Mouse (Mus musculus) layer of hippocampus, postnatal 36 days (tissue): ENCODE measurements around the gene Rimbp2. TPM values are rescaled to one million over a fixed set of nuclear protein-coding genes. Genes with fewer than 3 reads are reported as not detected.

ENCODE experiments used
- DNase-seq, 2 experiments: peaks; one replicate each; pipeline ENCODE4 v3.0.0; 2022
- total RNA-seq, 2 experiments: library from RNA; stranded (reverse); gene quantifications; 2 replicates each; pipeline ENCODE4 v1.2.3; 2021

Rimbp2 gene
- total RNA-seq, 2 experiments from 2014 or later, result 118 to 130 TPM

GRCm38 (mm10) chr5:128932776-128933175 lies 20.5 kb downstream of the Rimbp2 start:
- no peak for DNase-seq

GRCm38 (mm10) chr5:128925073-128925472 lies 28.2 kb downstream of the Rimbp2 start:
- no peak for DNase-seq

DNA sequence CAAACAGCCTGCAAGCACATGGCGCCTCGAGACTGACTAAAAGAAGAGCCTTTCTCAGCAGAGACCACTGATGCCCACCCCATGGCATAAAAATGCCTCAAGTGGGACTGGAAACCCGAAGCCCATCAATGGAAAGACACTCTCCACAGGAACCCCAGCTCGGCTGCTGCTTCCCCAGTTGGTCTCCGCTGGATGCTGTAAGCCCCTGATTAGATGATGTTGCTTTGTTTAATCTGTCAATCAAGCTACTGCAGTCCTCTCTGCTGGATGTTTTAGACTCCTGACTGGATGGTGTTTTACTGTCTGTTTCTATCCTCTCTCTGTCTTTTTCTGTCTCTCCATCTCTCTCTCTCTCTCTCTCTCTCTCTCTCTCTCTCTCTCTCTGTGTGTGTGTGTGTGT lies 33.2 kb downstream of the Rimbp2 start:
- DNase-seq, result no peak

DNA sequence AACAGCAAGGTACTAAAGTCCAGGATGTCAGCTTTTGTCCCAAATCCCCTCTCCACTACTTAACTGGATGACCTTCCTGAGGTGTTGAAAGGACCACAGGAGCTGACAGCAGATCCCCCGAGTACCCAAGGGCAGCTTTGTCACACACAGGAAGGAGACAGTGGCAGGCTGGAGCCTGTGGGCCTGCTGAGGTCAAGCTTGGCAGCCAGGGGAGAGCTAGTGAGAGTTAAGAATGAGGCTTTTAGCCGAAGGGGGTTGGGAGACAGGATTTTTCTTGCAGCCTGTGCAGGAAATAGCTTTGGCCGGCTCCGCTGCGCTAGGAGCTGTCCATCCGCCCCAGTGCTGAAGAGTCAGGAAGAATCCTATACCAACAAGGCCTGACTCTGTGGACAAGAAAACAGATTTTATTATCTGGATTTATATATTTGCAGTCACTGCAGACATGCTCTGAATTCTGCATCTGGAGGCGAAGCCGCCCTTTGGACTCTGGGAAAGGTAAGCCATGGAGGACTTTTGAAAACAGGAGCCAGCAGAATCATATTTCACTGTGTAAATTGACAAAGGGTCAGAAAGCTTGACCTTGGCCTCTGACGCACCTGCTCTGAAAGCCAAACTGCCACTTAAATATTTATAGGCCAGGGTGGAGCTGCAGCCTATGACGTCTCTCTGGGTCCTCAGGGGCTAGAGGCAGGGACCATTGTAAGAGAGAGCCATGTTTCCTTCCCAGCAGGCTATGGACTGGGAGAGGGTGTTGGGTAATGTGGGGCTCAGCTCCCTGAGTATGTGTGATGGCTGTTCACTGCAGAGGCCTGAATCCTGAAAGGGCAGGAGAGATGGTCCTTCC lies 35.9 kb downstream of the Rimbp2 start:
- DNase-seq, result no peak

DNA sequence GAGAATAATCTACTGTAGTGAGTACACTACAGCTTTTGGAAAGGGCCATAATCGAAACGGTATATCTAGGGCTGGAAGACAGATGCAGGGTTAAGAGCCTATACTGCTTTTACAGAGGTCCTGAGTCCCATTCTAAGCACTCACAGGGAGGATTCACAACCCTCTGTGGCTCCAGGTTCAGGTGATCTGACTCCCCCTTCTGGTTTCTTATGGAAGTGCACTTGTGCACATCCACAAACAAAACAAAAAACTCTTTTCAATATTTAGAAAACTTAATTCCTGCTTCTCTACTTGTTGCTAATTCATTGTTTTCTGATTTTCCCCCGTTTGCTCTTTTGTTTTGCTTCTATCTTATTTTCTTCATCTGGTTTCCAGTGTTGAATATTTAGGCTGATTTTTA lies 39.5 kb downstream of the Rimbp2 start:
- DNase-seq, result no peak

DNA sequence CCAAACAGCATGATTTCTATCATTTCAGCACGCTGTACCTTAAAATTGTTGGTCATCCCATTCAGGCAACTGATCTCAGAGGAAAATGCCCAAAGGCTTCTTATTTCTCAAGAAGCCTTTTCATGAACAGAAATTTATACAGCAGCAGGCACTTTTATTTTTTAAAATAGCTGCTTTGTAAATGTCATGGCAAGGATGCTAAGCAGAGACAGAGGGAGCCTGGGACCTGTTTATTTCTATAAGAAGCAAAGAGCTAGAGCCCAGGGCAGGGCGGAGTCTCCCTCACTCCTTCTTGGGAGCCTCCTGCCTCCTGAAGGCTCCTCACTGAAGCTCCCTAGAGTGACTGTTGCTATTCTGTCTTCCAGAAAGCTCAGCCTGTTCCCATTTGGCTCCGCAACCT lies 40.9 kb downstream of the Rimbp2 start:
- no peak for DNase-seq

DNA sequence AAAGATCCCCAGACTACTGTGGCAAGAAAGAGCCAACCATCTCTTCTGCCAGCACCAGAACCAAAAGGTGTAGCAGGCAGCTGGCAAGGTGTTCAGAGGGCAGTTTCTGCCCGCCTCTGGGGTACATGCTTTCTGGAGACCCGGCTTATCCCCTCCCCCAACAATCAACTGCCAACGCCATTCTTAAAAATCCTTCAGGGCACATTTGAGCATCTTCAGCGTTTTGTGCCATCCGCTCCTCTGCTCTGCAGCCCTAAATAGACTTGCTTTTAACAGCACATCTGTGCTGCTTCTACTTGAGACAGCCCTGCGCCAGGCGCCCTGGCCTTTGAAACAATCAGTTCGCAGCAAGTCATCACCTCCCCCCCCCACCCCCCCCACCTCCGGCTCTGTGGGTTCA lies 41.7 kb downstream of the Rimbp2 start:
- DNase-seq, result no peak

GRCm38 (mm10) chr5:128904113-128904512 lies 49.2 kb downstream of the Rimbp2 start:
- no peak for DNase-seq

DNA sequence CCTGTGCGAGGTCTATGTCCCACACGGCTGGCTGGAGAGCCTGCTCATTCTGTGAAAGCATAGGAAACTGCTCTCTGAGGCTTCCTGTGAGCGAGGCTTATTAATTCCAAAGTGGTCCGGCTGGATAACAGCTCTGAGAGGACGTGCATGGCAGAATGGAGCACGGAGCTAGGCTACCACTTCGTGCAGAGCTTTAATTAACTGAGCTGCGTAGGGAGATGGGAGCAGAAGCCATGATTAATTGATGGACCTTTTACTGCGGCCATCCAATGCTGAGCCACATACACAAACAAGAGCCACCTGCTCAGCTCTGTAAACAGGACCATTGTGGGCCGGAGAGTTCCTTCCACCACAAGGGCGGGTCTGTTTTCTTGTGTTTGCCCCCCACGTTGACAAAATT lies 50.2 kb downstream of the Rimbp2 start:
- no peak for DNase-seq

- DNase-seq, result no peak
Observed at GRCm38 (mm10) chr5:128899971-128900370, 53.3 kb downstream of the Rimbp2 start.

GRCm38 (mm10) chr5:128894921-128895320 lies 58.4 kb downstream of the Rimbp2 start:
- DNase-seq, result no peak

GRCm38 (mm10) chr5:128887546-128887945 lies 65.7 kb downstream of the Rimbp2 start:
- no peak for DNase-seq

GRCm38 (mm10) chr5:128884320-128884719 lies 69.0 kb downstream of the Rimbp2 start:
- no peak for DNase-seq

DNA sequence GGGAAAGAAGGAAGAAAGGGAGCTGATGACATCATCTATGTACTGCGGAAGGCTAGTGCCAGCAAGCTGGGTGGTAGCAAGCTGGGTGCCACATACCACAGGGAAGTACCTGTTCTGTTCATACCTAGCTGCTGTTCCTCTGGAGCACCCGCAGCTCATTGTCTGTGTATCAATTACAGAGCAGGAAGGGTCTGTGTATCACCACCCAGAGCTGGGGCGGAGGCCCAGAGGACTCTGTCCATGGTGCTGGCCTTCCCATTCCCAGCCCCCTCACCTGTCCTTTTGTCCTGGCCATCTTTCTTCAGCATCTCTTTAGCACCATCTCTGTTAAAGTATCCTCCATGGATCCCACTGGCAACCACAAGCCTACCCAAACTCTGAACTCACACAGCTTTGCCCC lies 74.2 kb downstream of the Rimbp2 start:
- no peak for DNase-seq

DNA sequence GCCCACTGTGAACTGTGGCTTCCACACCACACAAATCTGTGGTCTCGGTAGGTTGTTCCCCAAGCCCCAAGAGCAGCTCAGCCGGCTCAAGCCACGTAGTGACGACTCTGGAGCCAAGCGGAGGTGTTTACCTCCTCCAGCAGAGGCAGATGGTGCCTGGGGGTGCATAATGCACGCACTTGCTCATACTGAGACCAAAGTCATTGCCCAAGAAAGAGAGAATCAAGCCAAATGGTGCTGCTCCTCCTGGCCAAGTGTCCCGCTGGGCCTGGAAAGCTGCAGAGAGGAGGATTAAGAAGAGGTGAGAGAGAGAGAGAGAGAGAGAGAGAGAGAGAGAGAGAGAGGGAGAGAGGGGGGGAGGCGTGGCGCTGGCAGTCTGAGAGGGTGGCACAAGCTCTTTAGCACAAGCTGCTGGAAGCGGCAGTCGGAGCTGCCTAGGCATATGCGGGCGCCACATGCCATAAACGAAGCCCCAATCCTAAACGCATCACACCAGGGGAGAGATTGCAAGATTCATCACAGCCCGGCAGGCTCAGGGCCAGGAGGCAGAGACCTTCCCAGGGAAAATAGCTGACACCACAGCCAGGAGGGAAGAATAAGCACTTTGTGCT lies 75.8 kb downstream of the Rimbp2 start:
- peak; percentile 57 to 68 for DNase-seq

- no peak for DNase-seq
Observed at GRCm38 (mm10) chr5:128871706-128872105, 81.6 kb downstream of the Rimbp2 start.

DNA sequence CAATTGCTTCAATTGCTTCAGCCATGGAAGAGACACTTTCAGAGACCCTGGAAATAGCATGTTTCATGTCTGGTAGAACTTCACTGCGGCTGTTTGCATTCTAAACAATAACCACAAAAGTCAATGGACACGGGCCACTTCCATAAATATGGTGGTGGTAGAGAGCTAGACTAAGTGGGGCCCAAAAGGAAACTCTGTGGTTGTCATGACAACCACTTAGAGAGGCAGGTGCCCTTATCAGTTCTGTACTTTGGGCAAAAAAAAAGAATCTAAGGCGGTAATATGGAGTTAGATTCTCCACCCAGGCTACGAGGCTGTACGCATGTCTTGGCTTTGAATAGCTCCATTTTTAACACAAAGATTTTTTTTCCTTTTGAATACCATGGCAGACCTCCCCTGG lies 86.5 kb downstream of the Rimbp2 start:
- DNase-seq, result no peak

GRCm38 (mm10) chr5:128866291-128866690 lies 87.0 kb downstream of the Rimbp2 start:
- no peak for DNase-seq

DNA sequence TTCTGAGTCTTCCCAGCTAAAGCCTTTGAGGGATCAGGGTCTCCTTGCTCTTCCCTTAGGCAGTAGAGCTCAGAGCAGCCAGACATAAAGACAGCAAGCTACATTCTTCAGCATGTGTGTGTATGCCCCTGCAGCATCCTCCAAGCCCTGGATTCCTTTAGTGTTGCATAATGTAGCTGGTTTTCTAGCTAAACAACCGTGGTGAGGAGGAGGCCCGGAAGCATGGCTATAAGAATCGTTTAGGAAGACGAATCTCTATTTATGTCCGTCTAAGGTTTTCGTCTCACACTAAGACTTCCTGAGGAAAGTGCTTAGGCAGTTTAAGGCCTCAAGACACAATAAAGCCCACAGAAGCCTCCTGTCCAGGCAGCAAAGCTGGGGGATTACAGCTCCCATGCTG lies 89.8 kb downstream of the Rimbp2 start:
- DNase-seq, result no peak

GRCm38 (mm10) chr5:128860907-128861306 lies 92.4 kb downstream of the Rimbp2 start:
- no peak for DNase-seq

- DNase-seq, result no peak
Observed at GRCm38 (mm10) chr5:128852791-128853190, 100.5 kb downstream of the Rimbp2 start.

DNA sequence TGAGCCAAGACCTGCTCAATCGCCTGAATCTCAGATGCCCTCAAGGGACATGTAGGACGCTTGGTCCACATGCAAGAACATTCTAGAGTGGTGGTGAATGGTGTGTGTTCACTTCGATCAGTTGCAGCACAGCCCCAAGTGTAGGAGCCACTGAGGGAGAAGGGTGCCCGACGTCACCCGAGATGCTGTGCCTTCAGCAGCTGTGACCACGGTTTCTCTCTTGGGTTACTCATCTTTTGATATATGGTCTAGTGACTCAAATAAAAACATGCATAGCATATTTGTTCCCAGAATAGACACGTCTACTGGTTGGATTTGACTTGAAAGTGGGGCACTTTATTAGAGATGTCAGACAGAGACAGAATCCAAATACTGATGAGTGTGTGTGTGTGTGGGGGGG lies 105.5 kb downstream of the Rimbp2 start:
- no peak for DNase-seq

DNA sequence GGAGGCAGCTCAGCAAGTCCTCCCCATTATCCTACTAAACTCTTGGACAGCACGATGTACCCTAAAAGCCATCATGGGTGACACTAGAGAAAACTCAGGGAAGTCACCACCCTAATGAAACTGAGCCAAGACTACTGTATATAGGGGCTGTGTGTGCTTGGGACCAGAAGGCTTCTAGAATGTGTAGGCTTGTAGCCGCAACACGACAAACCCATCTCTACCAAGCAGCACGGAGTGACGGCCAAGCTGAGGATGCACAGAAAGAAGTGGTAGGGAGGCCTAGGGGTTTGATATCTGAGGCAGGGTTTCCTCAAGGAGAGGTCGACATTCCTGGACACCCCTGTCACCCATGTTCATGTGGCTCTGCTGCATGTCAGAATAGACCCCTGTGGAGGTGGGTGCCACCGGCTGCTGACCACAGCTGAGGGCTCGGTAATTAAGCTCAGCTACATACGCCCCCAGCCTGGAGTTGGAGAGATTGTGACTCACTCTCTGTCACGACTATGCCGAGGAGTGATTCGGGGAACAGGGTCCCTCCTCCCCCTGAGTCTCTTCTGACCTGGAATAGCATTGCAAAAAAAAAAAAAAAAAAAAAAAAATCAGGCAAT lies 106.7 kb downstream of the Rimbp2 start:
- peak; percentile 33 to 56 for DNase-seq

DNA sequence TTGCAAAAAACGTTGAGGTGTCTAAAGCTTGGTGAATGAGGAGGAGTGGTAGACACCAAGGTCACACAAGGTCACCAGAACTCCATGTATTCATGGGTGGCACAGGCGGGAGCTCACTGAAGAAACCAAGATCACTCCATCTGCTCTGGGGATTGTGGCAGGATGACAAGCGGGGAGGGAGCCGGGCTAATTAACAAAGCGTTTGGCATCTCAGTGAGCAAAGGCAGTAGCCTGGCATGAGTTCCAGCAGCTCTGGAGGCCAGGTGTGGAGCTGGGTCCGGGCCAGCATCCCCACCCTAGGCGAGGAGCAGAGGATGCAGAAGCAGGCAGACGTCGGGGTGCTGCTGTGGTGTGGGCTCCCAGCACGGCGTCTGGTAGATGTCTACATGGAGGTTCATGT lies 108.3 kb downstream of the Rimbp2 start:
- DNase-seq, result peak; percentile 70 to 76
